Comparison of ENCODE assay signal across 10 mouse cellular contexts in genomic region chr17:27051514-27051913, GRCm38 (mm10). TPM values are rescaled to one million over a fixed set of nuclear protein-coding genes. Genes with fewer than 3 reads are reported as not detected.
A peak's percentile ranks its signal among the peaks of the same experiment; 100 is the strongest.
DNase-seq lines count a peak whose midpoint lies in the region; ATAC-seq and TF ChIP-seq lines count a peak whose summit lies in the region.
"Had no signal": no experiment of that assay in that cellular context is flagged by ENCODE, and none has a peak within 500 bp of the region (broad histone marks: within the 10 kb centered on the region; RNA-seq: fewer than 3 reads in every experiment).

No protein-coding gene starts in this region.

- H3K9ac ChIP-seq in heart, postnatal 0 days (replicated peaks; ENCODE audit: low read depth, low read length), result no peak overlapping the region
- H3K9ac ChIP-seq in liver, embryonic 16.5 days (ENCODE audit: low read depth, low read length), result no peak overlapping the region
- peak overlapping the region; percentile 27; the same call in 1 of the 2 replicates for H3K9ac ChIP-seq in stomach, postnatal 0 days (ENCODE audit: low read length)
- H3K9ac ChIP-seq: midbrain, embryonic 12.5 days had no signal

- no peak for TF ChIP-seq EP300 in heart, postnatal 0 days (IDR thresholded peaks at IDR 0.05; ENCODE audit: low read depth)
- no peak for TF ChIP-seq EP300 in stomach, postnatal 0 days (optimal IDR thresholded peaks at IDR 0.05)

- H3K4me1 ChIP-seq in heart, postnatal 0 days (ENCODE audit: control insufficient read depth, insufficient read depth), result peaks cover 6% of the 10 kb centered on the region; the same call in 1 of the 2 replicates
- H3K4me1 ChIP-seq in liver, embryonic 16.5 days (ENCODE audit: control insufficient read depth, low read depth, low read length), result peaks cover 4% of the 10 kb centered on the region
- peaks cover 6% of the 10 kb centered on the region; the same call in 1 of the 2 replicates for H3K4me1 ChIP-seq in stomach, postnatal 0 days (replicated peaks; ENCODE audit: control insufficient read depth, insufficient read depth)

- WGBS in heart, postnatal 0 days, result 33% methylated on average over 10 of the region's 11 CpGs
- 14% methylated on average over 11 of the region's 11 CpGs for WGBS in liver, embryonic 16.5 days (ENCODE audit: insufficient replicate concordance)
- WGBS in stomach, postnatal 0 days, result 42% methylated on average over 7 of the region's 11 CpGs

- H3K9me3 ChIP-seq in heart, postnatal 0 days (replicated peaks; ENCODE audit: control insufficient read depth, low read length), result no peaks in the 10 kb centered on the region
- H3K9me3 ChIP-seq in liver, embryonic 16.5 days (replicated peaks; ENCODE audit: control insufficient read depth, low read length), result no peaks in the 10 kb centered on the region
- H3K9me3 ChIP-seq in stomach, postnatal 0 days (ENCODE audit: control insufficient read depth, low read length), result no peaks in the 10 kb centered on the region
- H3K9me3 ChIP-seq: midbrain, embryonic 12.5 days had no signal

- no peak overlapping the region for H3K4me3 ChIP-seq in heart, postnatal 0 days (ENCODE audit: low read depth, low read length)
- peak overlapping the region; percentile 8; the same call in 1 of the 2 replicates for H3K4me3 ChIP-seq in liver, embryonic 16.5 days (ENCODE audit: low read depth, low read length)
- H3K4me3 ChIP-seq in stomach, postnatal 0 days (ENCODE audit: low read depth, low read length), result no peak overlapping the region; the same call in 1 of the 2 replicates
- H3K4me3 ChIP-seq: midbrain, embryonic 12.5 days had no signal

- no peaks in the 10 kb centered on the region for H3K36me3 ChIP-seq in heart, postnatal 0 days (replicated peaks; ENCODE audit: control insufficient read depth, insufficient read depth, low read length)
- no peaks in the 10 kb centered on the region for H3K36me3 ChIP-seq in liver, embryonic 16.5 days (ENCODE audit: control insufficient read depth, insufficient read depth)
- H3K36me3 ChIP-seq in stomach, postnatal 0 days (ENCODE audit: control insufficient read depth, insufficient read depth, low read length), result no peaks in the 10 kb centered on the region
- H3K36me3 ChIP-seq: midbrain, embryonic 12.5 days had no signal

- no peaks in the 10 kb centered on the region for H3K27me3 ChIP-seq in heart, postnatal 0 days (ENCODE audit: control insufficient read depth, insufficient read depth, low read length)
- no peaks in the 10 kb centered on the region for H3K27me3 ChIP-seq in liver, embryonic 16.5 days (ENCODE audit: control insufficient read depth, insufficient read depth, low read depth, low read length)
- no peaks in the 10 kb centered on the region for H3K27me3 ChIP-seq in stomach, postnatal 0 days (ENCODE audit: control insufficient read depth, insufficient read depth, low read length)
- H3K27me3 ChIP-seq: Patski had no signal

- TF ChIP-seq CTCF in heart, postnatal 0 days (IDR thresholded peaks at IDR 0.05; ENCODE audit: low read depth), result no peak
- TF ChIP-seq CTCF in stomach, postnatal 0 days (IDR thresholded peaks at IDR 0.05; ENCODE audit: low read depth), result no peak

- peak; percentile 34 to 58 for DNase-seq in adrenal gland, adult 18-20 months (ENCODE audit: low spot score in 2 of 2)
- no peak for DNase-seq in adrenal gland, adult 8-10 months
- peak; percentile 87 for DNase-seq in ZHBTc4 (ENCODE audit: low read depth, low spot score)
- DNase-seq in heart, postnatal 0 days (ENCODE audit: low spot score), result no peak
- peak; percentile 91 for DNase-seq in stomach, postnatal 0 days (ENCODE audit: low spot score)
- DNase-seq in layer of hippocampus, postnatal 36 days, result no peak

- H3K4me2 ChIP-seq in heart, postnatal 0 days (ENCODE audit: low read depth, low read length), result peak overlapping the region; percentile 49
- peak overlapping the region; percentile 39 for H3K4me2 ChIP-seq in liver, embryonic 16.5 days (ENCODE audit: low read depth, low read length)
- peak overlapping the region; percentile 38 for H3K4me2 ChIP-seq in stomach, postnatal 0 days (replicated peaks; ENCODE audit: low read depth)
- H3K4me2 ChIP-seq: midbrain, embryonic 12.5 days had no signal

- no peak for ATAC-seq in heart, postnatal 0 days (ENCODE audit: insufficient read depth, low read depth)
- 0 out of 2 replicates have a peak, but pooled peaks have one; percentile 36 for ATAC-seq in liver, embryonic 16.5 days (ENCODE audit: low read depth)
- peak; percentile 55 for ATAC-seq in stomach, postnatal 0 days (ENCODE audit: low FRiP score, low TSS enrichment)
- ATAC-seq in erythroid progenitor cell, adult 5-6 weeks (replicated peaks; ENCODE audit: low FRiP score, poor library complexity, severe bottlenecking), result no peak
- ATAC-seq: Patski had no signal

- no peak overlapping the region for H3K27ac ChIP-seq in heart, postnatal 0 days (ENCODE audit: low read depth)
- no peak overlapping the region for H3K27ac ChIP-seq in liver, embryonic 16.5 days (ENCODE audit: low read length)
- peak overlapping the region; percentile 75 for H3K27ac ChIP-seq in stomach, postnatal 0 days (replicated peaks)
- H3K27ac ChIP-seq: midbrain, embryonic 12.5 days had no signal

RNA-seq across cellular contexts. Expression of gene Itpr3, which starts 5.6 kb away (rescaled TPM):
- 1 to 10 TPM; 5.5 to 6.2 TPM for total RNA-seq in adrenal gland, adult 18-20 months (2021)
- total RNA-seq in adrenal gland, adult 8-10 months (2022), result 10 to 100 TPM in 2 of 4 experiments, 1 to 10 TPM in 2; 7.6 to 16.6 (median 11.2) TPM
- total RNA-seq in heart, postnatal 0 days (2014; rRNA removed; ENCODE audit: low replicate concordance), result 6.9 and 7.0 TPM in 2 replicates
- 0.75 and 0.89 TPM in 2 replicates for polyA plus RNA-seq in heart, postnatal 0 days (2015; fragmentation: Nextera tagmentation; extraction: Ambion mirVana)
- polyA plus RNA-seq in liver, embryonic 16.5 days (2015; fragmentation: Nextera tagmentation; extraction: Ambion mirVana), result 0.90 and 1.1 TPM in 2 replicates
- 5.9 and 6.6 TPM in 2 replicates for polyA plus RNA-seq in stomach, postnatal 0 days (2015; fragmentation: Nextera tagmentation; extraction: Ambion mirVana)
- 1 to 10 TPM; 1.6 to 1.7 TPM for total RNA-seq in layer of hippocampus, postnatal 36 days (2021)
- total RNA-seq in erythroid progenitor cell, adult 5-6 weeks (2015; ENCODE audit: low replicate concordance), result 1.3 and 9.0 TPM in 2 replicates
- total RNA-seq in erythroid progenitor cell, adult 5-6 weeks (2017; ENCODE audit: low replicate concordance), result 0.98 and 2.2 TPM in 2 replicates

RNA-seq across cellular contexts. Expression of gene Bak1, which starts 22.7 kb away (rescaled TPM):
- 10 to 100 TPM; 27.2 to 31.0 TPM for total RNA-seq in adrenal gland, adult 18-20 months (2021)
- total RNA-seq in adrenal gland, adult 8-10 months (2022), result 10 to 100 TPM; 30.6 to 34.9 (median 32.4) TPM
- 77.6 and 82.4 TPM in 2 replicates for total RNA-seq in heart, postnatal 0 days (2014; rRNA removed; ENCODE audit: low replicate concordance)
- 4.2 and 4.5 TPM in 2 replicates for polyA plus RNA-seq in heart, postnatal 0 days (2015; fragmentation: Nextera tagmentation; extraction: Ambion mirVana)
- polyA plus RNA-seq in liver, embryonic 16.5 days (2015; fragmentation: Nextera tagmentation; extraction: Ambion mirVana), result 2.3 and 2.6 TPM in 2 replicates
- polyA plus RNA-seq in stomach, postnatal 0 days (2015; fragmentation: Nextera tagmentation; extraction: Ambion mirVana), result 3.5 and 3.6 TPM in 2 replicates
- total RNA-seq in layer of hippocampus, postnatal 36 days (2021), result 10 to 100 TPM; 13.0 to 13.7 TPM
- total RNA-seq in erythroid progenitor cell, adult 5-6 weeks (2015; ENCODE audit: low replicate concordance), result 32.7 and 36.0 TPM in 2 replicates
- total RNA-seq in erythroid progenitor cell, adult 5-6 weeks (2017; ENCODE audit: low replicate concordance), result 11.4 and 12.5 TPM in 2 replicates

Comparison
In these comparisons a context has a peak if more than half of its experiments do, and no peak if none do; other contexts are left out.
1. DNase-seq: peak in adrenal gland, adult 18-20 months (2 of 2), ZHBTc4 (single experiment) and stomach, postnatal 0 days (single experiment); none in adrenal gland, adult 8-10 months (single experiment), heart, postnatal 0 days (single experiment) and layer of hippocampus, postnatal 36 days (0 of 2).
2. ATAC-seq: peak in liver, embryonic 16.5 days (single experiment) and stomach, postnatal 0 days (single experiment); none in heart, postnatal 0 days (single experiment) and erythroid progenitor cell, adult 5-6 weeks (single experiment).
3. Peak in every context shown above with its lines, with median percentiles within 50 percentile points of each other: H3K4me2 ChIP-seq.